Mouse (Mus musculus) midbrain, postnatal 0 days (tissue): ENCODE data around the gene Lyst. TPM values are rescaled to one million over a fixed set of nuclear protein-coding genes. Genes with fewer than 3 reads are reported as not detected.

ENCODE experiments used
- ATAC-seq: fragments of 200-750 bp; cut with Nextera tagmentation; 2 replicates; pipeline ENCODE4 v1.8.0; 2017; ENCODE audit warnings: moderate number of reproducible peaks, mild to moderate bottlenecking, moderate TSS enrichment, moderate library complexity; ENCODE audit not compliant: low FRiP score
- DNase-seq: peaks from one replicate; pipeline ENCODE4 v3.0.0-alpha.2; 2015; ENCODE audit warnings: low spot score
- H3K27ac ChIP-seq: fragments of 300-500 bp; sonication (generic); 2 replicates; pipeline ENCODE4 v1.5.1; 2014; ENCODE audit warnings: low read depth, mild to moderate bottlenecking, low read length, mixed read lengths
- H3K27me3 ChIP-seq: fragments of 300-500 bp; sonication (generic); 2 replicates; pipeline ENCODE4 v1.6.1; 2014; ENCODE audit warnings: low read length, control low read depth, mixed read lengths; ENCODE audit not compliant: insufficient read depth
- H3K36me3 ChIP-seq: fragments of 300-500 bp; sonication (generic); 2 replicates; pipeline ENCODE4 v1.6.1; 2014; ENCODE audit warnings: low read length, control low read depth, mixed read lengths; ENCODE audit not compliant: insufficient read depth
- H3K4me1 ChIP-seq: fragments of 300-500 bp; sonication (generic); 2 replicates; pipeline ENCODE4 v1.6.1; 2014; ENCODE audit warnings: mild to moderate bottlenecking, control low read depth, antibody characterized with exemption, low read length, mixed read lengths; ENCODE audit not compliant: insufficient read depth
- H3K4me2 ChIP-seq: fragments of 300-500 bp; sonication (generic); 2 replicates; pipeline ENCODE4 v1.6.1; 2014; ENCODE audit warnings: low read depth, mild to moderate bottlenecking, low read length, mixed read lengths; ENCODE audit not compliant: poor library complexity, severe bottlenecking
- H3K4me3 ChIP-seq: fragments of 300-500 bp; sonication (generic); 2 replicates; pipeline ENCODE4 v1.5.1; 2014; ENCODE audit warnings: low read depth, mild to moderate bottlenecking, low read length, moderate library complexity
- H3K9ac ChIP-seq: fragments of 300-500 bp; sonication (generic); replicated peaks from 2 replicates; pipeline ENCODE4 v1.6.1; 2014; ENCODE audit warnings: mild to moderate bottlenecking, low read length, moderate library complexity, mixed read lengths; ENCODE audit not compliant: poor library complexity, severe bottlenecking
- H3K9me3 ChIP-seq: fragments of 300-500 bp; sonication (generic); 2 replicates; pipeline ENCODE4 v1.6.1; 2016; ENCODE audit warnings: low read length, control low read depth
- CTCF ChIP-seq: IDR thresholded peaks from 2 replicates; pipeline ENCODE4 v1.5.1; 2016; ENCODE audit warnings: antibody characterized with exemption, mild to moderate bottlenecking
- WGBS: fragments of 180-500 bp; shearing (Covaris S2); extraction: QIAGEN DNeasy Blood & Tissue Kit; methylation state at CpG from one replicate; pipeline ENCODE4 v1.1.7; 2014; 5-methylcytosine and 5-hydroxymethylcytosine counted together
- polyA plus RNA-seq: library from polyadenylated mRNA; unstranded; fragments of >200 nt; fragmentation: Nextera tagmentation; extraction: Ambion mirVana; gene quantifications from 2 replicates; pipeline ENCODE4 v1.2.1, GENCODE M21; 2015
- total RNA-seq: library from RNA; depleted of rRNA; stranded (reverse); fragments of >200 nt; gene quantifications from 2 replicates; pipeline ENCODE4 v1.2.3, GENCODE M21; 2014

The Lyst gene
- total and polyA plus RNA-seq, 2 experiments from 2014 or later: 5.2 to 15.9 TPM

DNA sequence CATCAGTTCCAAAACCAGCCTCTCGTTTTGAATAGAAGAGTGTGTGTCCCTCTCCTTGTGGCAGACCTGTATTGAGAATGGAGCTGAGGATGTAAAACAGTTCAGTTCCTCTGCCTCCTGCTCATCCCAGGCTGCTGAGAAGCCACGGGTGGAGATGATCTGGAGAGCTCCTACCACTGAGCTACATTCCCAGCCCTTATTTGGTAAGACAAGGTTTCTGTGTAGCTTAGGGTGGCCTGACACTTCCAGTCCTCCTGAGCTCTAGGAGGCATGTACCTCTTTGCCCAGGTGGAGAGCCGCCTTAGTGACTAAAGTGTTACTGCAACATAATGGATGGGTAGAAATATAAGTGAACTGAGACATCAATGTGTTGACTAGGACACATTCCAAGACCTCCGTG lies 190.8 kb downstream of the Lyst start:
- Histone ChIP-seq H3K4me2 (no peak overlapping the region), H3K4me1 (no peaks in the 10 kb centered on the region), H3K27ac (no peak overlapping the region), H3K4me3 (no peak overlapping the region), H3K27me3 (no peaks in the 10 kb centered on the region), H3K9me3 (no peaks in the 10 kb centered on the region), H3K36me3 (peaks cover 12% of the 10 kb centered on the region), H3K9ac (no peak overlapping the region)
- TF ChIP-seq CTCF: no peak
- ATAC-seq (no peak), DNase-seq (no peak)
- WGBS: 81% methylated on average over 4 of the region's 4 CpGs

DNA sequence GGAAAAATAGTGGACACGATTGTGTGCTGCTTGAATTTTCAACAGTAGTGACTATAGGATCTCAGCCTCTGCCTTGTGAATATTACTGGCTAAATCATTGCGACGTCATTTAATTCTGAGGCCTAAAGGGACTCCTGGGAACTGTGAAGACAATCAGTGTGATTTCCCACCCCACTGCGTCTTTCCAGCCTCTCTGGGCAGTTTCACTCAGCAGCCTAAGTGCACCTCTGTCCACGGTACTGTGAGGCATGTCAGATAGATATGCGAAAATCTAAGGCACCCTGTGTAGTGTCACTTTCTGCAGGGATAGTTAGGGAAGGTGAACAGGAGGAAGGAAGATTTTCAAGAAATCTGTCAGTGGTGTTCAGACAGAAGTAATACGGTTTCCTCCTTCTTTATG lies 193.1 kb downstream of the Lyst start:
- no peak overlapping the region for H3K27ac ChIP-seq
- DNase-seq (no peak), ATAC-seq (no peak; the same call in 1 of the 2 replicates)
- H3K9me3 ChIP-seq: no peaks in the 10 kb centered on the region
- H3K9ac ChIP-seq: no peak overlapping the region
- 45% methylated on average over 7 of the region's 7 CpGs for WGBS
- TF ChIP-seq CTCF: no peak
- H3K4me2 ChIP-seq: peak overlapping the region; percentile 76
- peak overlapping the region; percentile 68 for H3K4me3 ChIP-seq
- no peaks in the 10 kb centered on the region for H3K27me3 ChIP-seq
- H3K4me1 ChIP-seq: no peaks in the 10 kb centered on the region
- H3K36me3 ChIP-seq: no peaks in the 10 kb centered on the region

DNA sequence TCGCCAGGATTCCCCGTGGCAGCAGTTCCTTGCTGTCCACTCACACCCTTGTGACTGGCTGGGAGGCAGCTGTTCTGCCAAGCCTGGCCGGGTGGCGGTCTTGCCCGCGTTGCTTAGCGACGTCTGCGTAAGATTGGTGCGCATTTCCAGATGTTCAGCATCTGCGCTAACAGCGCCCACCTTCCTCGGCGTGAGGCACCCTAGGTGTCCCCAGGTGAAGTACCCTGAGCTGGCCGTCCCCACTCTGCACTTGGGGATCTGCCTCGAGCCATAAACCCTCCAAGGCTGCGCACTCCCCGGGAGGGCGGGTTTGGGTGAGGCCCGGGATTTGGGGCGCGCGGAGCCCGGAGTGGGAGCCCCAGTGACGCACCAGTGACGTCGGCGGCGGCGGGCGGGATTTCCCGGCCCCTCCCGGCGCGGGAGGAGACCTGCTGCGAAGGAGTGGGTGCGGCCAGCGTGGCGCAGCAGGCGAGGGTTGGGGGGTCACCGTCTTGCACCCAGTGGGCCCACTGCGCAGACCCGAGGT lies 193.8 kb downstream of the Lyst start, which contains the start of gene Gng4:
TSS of gene Gng4 (plus strand) at position 166 of the 526 bp plus-strand sequence.
- H3K9ac ChIP-seq: peak within 1 kb of the TSS; percentile 78
- no peaks in the 10 kb centered on the region for H3K36me3 ChIP-seq
- TF ChIP-seq CTCF: 0 out of 2 replicates have a peak, but pooled peaks have one; percentile 18
- H3K9me3 ChIP-seq: no peaks in the 10 kb centered on the region
- WGBS: under 1% methylated on average over 36 of the region's 43 CpGs
- peak within 1 kb of the TSS; percentile 68 for H3K27ac ChIP-seq
- no peaks in the 10 kb centered on the region for H3K4me1 ChIP-seq
- ATAC-seq (peak; percentile 83), DNase-seq (peak; percentile 65)
- H3K4me2 ChIP-seq: peak within 1 kb of the TSS; percentile 76
- H3K27me3 ChIP-seq: no peaks in the 10 kb centered on the region
- peak within 1 kb of the TSS; percentile 68 for H3K4me3 ChIP-seq

DNA sequence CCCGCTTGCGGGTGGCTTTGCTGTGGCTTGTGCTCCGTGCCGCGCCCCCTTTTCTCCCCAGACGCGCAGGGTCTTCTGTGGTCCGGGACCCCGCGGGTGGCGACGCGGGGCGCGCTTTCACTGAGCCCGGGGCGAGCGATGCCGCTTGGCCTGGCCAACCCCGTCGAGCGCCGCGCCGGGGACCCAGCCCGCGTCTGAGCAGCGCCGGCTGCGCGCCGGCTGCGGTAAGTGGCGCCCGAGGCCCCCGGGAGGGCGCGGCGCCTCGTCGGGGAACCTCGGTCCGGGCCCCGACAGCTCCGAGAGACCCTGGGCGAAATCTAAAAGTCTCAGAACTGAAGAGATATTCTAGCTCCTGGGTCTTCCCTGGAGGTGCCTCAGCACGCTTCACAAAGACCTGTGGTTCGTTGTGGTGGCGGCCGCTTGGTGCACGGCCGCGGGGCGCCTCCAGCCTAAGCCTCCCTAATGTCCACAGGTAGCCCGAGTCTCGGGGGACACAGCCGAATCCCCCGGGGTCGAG lies 194.3 kb downstream of the Lyst start:
- H3K4me1 ChIP-seq: no peaks in the 10 kb centered on the region
- H3K9ac ChIP-seq: peak overlapping the region; percentile 78
- H3K9me3 ChIP-seq: no peaks in the 10 kb centered on the region
- H3K27me3 ChIP-seq: no peaks in the 10 kb centered on the region
- DNase-seq (no peak), ATAC-seq (peak; percentile 65)
- WGBS: 1% methylated on average over 38 of the region's 59 CpGs
- no peak for TF ChIP-seq CTCF
- peak overlapping the region; percentile 68 for H3K27ac ChIP-seq
- H3K4me3 ChIP-seq: peak overlapping the region; percentile 68
- H3K4me2 ChIP-seq: peak overlapping the region; percentile 76
- H3K36me3 ChIP-seq: no peaks in the 10 kb centered on the region

DNA sequence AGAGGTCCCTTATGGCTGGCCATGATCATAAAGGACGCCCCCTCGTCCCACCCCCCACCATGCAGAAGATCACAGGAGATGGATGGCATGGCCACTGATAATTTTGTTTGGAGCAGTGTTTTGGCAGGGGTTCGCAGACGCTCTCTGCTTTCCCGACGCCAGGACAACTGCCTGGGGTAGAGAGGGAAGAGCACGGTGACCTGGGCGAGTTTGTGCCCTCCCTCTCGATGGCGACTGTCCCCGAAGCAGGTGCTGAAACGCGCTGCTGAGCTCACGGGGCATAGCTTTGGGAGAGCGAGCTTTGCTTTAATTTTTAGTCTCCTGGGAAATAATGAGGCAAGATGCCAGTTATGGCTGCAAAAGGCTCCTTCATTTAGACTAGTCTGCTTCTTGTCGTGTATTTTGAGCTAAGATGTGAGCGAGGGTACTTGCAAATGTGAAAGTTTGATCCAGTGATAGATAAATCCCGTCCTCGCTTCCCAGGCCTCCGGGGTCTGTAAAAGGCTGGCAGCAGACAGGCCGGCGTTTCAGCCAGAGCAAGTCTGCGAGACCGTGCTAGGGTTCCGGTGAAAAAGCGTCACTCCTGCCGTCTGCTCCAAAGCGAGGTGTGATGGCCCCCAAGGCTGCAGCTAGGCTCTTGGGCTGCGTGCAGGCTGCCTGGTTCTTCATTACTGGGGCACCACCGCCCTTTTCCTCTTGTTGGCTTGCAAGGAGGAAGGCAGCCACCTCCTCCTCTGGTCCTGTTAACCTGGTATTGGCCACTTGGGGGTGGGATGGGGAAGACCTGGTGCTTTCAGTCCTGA lies 195.0 kb downstream of the Lyst start:
- H3K27ac ChIP-seq: peak overlapping the region; percentile 68
- no peaks in the 10 kb centered on the region for H3K9me3 ChIP-seq
- ATAC-seq (peak; percentile 22), DNase-seq (peak; percentile 24)
- 1% methylated on average over 30 of the region's 30 CpGs for WGBS
- peak overlapping the region; percentile 78 for H3K9ac ChIP-seq
- H3K4me2 ChIP-seq: peak overlapping the region; percentile 76
- no peaks in the 10 kb centered on the region for H3K4me1 ChIP-seq
- no peaks in the 10 kb centered on the region for H3K27me3 ChIP-seq
- H3K4me3 ChIP-seq: peak overlapping the region; percentile 68
- peak; percentile 54 for TF ChIP-seq CTCF
- H3K36me3 ChIP-seq: no peaks in the 10 kb centered on the region

DNA sequence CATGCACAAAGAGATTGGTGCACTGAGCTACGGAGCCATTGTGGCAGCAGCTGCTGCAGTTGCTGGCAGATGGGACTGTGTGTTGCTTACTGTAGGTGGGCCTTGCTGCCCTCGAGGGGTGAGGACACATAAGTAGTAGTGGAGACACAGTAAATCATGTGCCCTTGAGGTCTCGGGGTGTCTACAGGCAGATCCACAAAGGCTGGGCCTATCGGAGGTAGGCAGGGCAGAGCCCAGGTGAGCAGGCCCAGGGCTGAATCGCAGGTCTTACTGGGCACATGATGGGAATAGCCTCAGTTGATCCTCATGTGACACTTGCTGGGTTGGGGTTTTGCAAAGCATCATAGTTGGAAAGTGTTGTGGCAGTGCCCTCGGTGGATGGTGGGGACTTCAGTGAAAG lies 196.8 kb downstream of the Lyst start:
- Histone ChIP-seq H3K27me3 (no peaks in the 10 kb centered on the region), H3K36me3 (no peaks in the 10 kb centered on the region), H3K27ac (no peak overlapping the region), H3K4me2 (no peak overlapping the region), H3K9me3 (no peaks in the 10 kb centered on the region), H3K9ac (no peak overlapping the region), H3K4me3 (no peak overlapping the region), H3K4me1 (no peaks in the 10 kb centered on the region)
- ATAC-seq (no peak), DNase-seq (no peak)
- WGBS: 87% methylated on average over 6 of the region's 6 CpGs
- TF ChIP-seq CTCF: no peak
